Mouse (Mus musculus): ENCODE measurements around the gene Nt5c2. TPM values are rescaled to one million over a fixed set of nuclear protein-coding genes. Genes with fewer than 3 reads are reported as not detected.
"Not testable (repeated sequence)": the region's sequence is repeated elsewhere in the genome, so short reads cannot be mapped to it uniquely, and the experiment has no call there.

The Nt5c2 gene
- total RNA-seq, 2 experiments from 2014 or later, result 107 to 127 TPM

DNA sequence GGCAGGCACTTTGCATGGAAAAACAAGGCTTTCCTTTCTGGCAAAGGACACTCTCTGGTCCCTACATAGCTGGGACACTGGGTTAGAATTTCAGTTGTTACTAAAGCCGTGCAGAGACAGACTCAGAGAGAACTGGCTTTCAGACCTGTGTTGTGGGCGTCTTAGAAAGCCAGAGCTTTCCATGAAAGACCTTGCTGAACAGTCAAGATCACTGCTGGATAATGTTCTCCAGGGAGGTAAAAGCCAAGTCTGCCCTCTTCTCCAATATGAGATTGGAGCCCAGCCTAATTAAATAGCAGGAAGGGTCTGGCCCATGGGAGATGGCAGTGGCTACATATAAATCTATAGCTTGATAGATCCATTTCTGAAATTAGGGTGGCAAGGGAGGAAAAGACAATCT lies 3.4 kb upstream of the Nt5c2 start:
- no peak for DNase-seq
- intact Hi-C loops (cut with DNase I), result no loop called here

GRCm38 (mm10) chr19:47017831-47018230 lies 2.9 kb upstream of the Nt5c2 start:
- intact Hi-C loops (cut with DNase I), result no loop called here
- no peak for DNase-seq

DNA sequence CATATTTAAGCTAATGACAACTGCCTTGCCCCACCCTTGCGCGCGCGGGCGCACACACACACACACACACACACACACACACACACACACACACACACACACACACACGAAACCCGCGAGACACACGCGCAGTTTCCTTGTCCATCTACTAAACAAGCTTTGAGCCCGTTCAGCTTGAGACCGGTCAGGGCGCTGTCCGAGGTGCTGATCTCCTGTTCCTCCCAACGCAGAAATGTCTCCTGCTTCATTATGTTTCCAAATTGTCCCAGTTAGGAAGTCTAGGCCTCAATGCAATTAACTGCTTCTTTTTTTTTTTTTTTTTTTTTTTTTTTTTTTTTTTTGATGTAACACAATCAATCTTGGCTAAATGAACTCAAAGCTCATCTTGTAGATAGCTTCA lies 1.5 kb upstream of the Nt5c2 start:
- DNase-seq, result peak; percentile 84 to 91
- intact Hi-C loops (cut with DNase I), result no loop called here

GRCm38 (mm10) chr19:47015965-47016364 lies 1.0 kb upstream of the Nt5c2 start:
- intact Hi-C loops (cut with DNase I), result no loop called here

GRCm38 (mm10) chr19:47015396-47015795 lies 443 bp upstream of the Nt5c2 start:
- no peak for DNase-seq
- intact Hi-C loops (cut with DNase I), result no loop called here

More at GRCm38 (mm10) chr19:47015965-47016364, 1.0 kb upstream of the Nt5c2 start:
- DNase-seq, result no peak

- intact Hi-C loops (cut with DNase I), result no loop called here
- DNase-seq, result no peak
These were observed 850 bp downstream of the Nt5c2 start for GRCm38 (mm10) chr19:47014159-47014446.

DNA sequence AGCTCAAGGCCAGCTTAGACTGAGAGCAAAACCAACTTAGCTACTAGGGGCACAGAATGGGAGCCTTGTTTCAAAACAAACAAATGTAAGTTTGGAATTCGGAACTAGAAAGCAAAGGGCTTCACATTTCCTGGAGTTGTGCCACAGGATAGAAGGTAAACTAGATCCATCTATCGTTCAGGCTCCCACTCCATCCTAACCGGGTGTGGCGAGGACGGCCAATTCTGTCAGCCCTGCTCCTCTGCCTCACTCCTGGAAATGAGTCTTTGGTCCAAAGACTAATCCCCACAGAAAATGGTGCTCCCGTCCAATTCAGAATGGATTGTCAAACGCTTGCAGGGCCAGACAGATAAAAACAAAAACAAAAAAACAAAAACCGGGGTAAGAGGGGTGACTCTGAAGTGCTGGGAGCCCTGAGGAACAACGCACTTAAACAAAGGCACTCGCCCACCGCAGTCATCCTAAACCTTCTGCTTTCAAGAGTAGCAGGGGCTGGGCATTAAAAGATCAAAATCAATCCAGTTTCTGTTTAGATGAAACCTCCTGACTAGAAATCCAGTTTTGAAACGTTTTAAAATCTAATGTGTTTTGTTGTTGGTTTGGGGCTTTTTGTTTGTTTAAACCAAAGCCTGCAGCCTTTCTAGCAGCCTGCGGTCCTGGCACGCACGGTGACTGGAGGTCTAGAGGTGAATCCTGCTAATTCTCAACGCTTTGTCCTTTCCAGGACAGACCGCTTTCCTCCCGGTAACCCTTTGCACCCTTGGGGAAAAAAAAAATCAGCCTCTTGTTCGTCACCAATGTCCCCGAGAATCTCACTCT lies 1.4 kb downstream of the Nt5c2 start:
- no peak for DNase-seq
- intact Hi-C loops (cut with DNase I), result no loop called here

GRCm38 (mm10) chr19:47012521-47013130 lies 2.3 kb downstream of the Nt5c2 start:
- intact Hi-C loops (cut with DNase I), result no loop called here
- no peak for DNase-seq

GRCm38 (mm10) chr19:47009943-47010342 lies 5.0 kb downstream of the Nt5c2 start:
- intact Hi-C loops (cut with DNase I), result no loop called here
- DNase-seq, result no peak

- no peak for DNase-seq
- intact Hi-C loops (cut with DNase I), result no loop called here
These were observed 5.5 kb downstream of the Nt5c2 start for GRCm38 (mm10) chr19:47009420-47009819.

DNA sequence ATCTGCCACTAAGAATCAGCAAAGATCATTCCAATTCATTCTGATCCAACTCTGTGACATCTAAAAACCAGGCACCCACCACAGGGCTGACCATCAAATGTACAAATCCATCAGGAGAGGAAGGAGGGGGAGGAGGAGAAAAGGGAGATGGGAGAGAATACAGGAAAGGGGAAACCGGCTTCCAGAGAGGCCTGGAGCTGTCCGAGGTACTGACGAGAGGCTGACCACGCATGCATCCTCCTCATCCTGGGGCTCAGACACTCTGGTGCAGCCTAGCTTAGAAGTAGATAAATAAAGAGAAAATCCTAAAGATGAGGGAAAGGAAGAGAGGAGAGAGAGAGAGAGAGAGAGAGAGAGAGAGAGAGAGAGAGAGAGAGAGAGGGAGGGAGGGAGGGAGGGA lies 8.6 kb downstream of the Nt5c2 start:
- peak; percentile 67 to 84 for DNase-seq
- intact Hi-C loops (cut with DNase I), result no loop called here

DNA sequence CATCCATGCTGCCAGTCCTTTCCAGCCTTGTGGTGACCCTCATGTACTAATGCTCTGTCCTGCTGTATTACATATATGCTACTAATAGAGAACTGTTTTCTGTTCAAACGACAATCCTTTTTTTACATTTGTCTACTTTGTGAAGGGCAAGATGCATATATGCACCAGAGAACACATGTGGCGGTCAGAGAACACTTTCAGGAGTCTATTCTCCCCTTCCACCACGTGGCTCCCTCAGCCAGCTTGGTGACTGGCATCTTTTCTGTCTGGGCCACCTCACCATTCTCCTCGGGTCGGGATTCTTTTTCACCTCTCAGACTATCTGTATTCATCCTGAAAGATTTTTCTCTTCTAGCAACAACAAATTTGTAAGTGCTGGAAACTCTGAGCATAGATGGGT lies 9.1 kb downstream of the Nt5c2 start:
- intact Hi-C loops (cut with DNase I), result no loop called here
- DNase-seq, result no peak

DNA sequence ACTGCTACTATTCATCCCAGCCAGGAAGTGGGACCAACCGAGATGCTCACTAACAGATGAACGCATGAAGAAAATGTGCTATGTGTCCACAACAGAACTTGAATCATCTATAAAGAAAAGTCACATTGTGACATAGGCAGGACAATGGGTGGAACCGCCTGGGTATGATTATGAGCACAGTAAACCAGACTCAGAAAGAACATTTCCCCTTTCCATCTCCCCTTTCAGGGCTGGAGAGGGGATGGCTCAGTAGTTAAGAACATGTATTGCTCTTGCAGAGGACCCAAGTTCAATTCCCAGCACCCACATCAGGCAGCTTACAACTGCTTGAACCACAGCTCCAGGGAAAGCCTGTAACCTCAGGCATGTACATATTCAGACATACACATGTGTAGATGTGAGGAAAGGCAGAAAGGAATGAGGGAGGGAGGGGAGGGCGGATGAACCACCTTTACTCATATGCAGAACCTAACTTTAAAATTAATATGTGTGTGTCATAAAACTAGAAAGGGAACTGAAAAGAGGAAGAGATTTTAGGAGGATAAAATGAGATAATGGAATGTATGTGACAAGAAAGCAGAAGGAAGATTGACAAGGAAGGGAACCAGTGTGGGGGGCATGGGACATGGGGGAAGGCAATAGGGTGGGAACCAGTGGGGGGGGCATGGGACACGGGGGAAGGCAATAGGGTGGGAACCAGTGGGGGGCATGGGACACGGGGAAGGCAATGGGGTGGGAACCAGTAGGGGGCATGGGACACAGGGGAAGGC lies 11.0 kb downstream of the Nt5c2 start:
- DNase-seq, result no peak
- intact Hi-C loops (cut with DNase I), result no loop called here

DNA sequence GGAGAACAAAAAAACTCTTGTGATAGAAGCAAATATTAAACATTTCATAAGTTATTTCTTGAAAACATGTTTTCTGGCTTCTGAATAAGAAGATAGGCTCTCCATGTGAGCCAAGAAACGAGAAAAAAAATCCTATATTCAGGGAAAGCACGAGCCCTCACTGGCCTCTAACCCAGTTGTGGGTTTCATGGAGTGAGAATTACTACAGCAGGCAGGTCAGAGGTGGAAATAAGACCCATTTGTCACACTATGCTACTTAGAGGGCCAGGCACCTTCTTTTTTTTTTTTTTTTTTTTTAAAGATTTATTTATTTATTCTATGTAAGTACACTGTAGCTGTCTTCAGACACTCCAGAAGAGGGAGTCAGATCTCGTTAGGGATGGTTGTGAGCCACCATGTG lies 14.6 kb downstream of the Nt5c2 start:
- intact Hi-C loops (cut with DNase I), result not testable (repeated sequence)

DNA sequence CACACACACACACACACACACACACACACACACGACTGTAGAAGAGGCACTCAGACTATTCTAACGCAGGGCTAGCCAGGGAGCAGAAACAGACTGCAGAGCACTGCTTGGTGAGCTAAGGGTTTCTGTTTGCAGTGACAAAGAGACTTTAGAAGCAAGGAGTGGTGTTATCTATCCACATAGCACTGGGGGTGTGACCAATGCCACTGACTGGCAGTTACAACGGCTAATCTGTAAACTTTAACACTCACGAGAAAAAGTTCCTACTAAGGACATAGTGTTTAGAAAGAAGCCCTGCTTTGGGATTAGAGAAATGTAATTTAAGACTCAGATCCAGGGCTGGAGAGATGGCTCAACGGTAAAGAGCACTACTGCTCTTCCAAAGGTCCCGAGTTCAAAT lies 15.2 kb downstream of the Nt5c2 start:
- intact Hi-C loops (cut with DNase I), result loop anchor here (10.0 kb wide), 2 partner anchors 325 to 415 kb away; partner anchors contain the start of gene Cyp17a1
- DNase-seq, result no peak

More for the DNA sequence above, 14.6 kb downstream of the Nt5c2 start:
- not testable (repeated sequence) for DNase-seq

- DNase-seq, result no peak
- intact Hi-C loops (cut with DNase I), result loop anchor here (10.0 kb wide), 2 partner anchors 324 to 414 kb away; partner anchors contain the start of gene Cyp17a1
These were observed 16.0 kb downstream of the Nt5c2 start for GRCm38 (mm10) chr19:46998953-46999352.

GRCm38 (mm10) chr19:46998168-46998870 lies 16.6 kb downstream of the Nt5c2 start:
- DNase-seq, result no peak
- intact Hi-C loops (cut with DNase I), result loop anchor here (10.0 kb wide), 2 partner anchors 324 to 414 kb away; partner anchors contain the start of gene Cyp17a1

GRCm38 (mm10) chr19:46996095-46996494 lies 18.9 kb downstream of the Nt5c2 start:
- no peak for DNase-seq
- intact Hi-C loops (cut with DNase I), result loop anchor here (10.0 kb wide), 2 partner anchors 321 to 411 kb away; partner anchors contain the start of gene Cyp17a1

DNA sequence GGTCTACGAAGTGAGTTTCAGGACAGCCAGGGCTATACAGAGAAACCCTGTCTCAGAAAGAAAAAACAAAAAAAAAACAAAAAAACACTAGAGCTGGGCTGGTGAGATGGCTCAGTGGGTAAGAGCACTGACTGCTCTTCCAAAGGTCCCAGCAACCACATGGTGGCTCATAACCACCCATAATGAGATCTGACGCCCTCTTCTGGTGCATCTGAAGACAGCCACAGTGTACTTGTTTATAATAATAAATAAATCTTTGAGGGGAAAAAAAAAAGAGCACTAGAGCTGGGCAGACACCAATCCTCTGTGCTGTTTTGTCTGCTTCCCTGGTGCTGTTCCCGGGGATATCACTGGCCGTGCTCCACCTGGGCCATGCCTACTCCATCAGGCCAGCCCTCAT lies 22.6 kb downstream of the Nt5c2 start:
- intact Hi-C loops (cut with DNase I), result loop anchor here (5.0 to 10.0 kb wide), 3 partner anchors 95 to 408 kb away; partner anchors contain the start of gene Cyp17a1
- DNase-seq, result not testable (repeated sequence)

DNA sequence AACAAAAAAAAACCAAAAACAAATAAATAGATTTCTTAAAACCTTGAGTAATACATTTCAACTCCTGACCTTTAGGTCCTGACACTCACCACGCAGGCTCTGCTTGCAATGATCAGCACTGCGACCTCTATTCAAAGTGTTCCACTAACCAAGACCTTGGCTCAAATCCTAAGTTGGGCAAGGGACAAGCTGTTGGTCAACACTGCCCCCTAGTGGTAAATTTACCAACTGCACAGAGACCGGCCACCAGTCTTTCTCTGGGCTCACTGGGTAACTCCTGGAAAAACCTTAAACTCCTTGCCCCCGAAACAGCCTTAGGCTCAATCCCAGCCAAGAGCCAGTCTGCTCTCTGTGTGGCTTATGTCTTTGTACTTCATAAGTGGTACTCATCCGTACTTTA lies 23.8 kb downstream of the Nt5c2 start:
- peak; percentile 88 to 94 for DNase-seq
- intact Hi-C loops (cut with DNase I), result loop anchor here (1.0 to 10.0 kb wide), 6 partner anchors 28 to 406 kb away; partner anchors contain the start of genes Cnnm2 and Cyp17a1

All from heart, postnatal 10 days (tissue).